In genomic region chr7:25711165-25711564, GRCm38 (mm10) we compare ENCODE assay signal across 1 mouse cellular context.
TF ChIP-seq lines count a peak whose summit lies in the region.

No protein-coding gene starts in this region.

TF ChIP-seq in CH12.LX, 34 proteins besides CTCF, POLR2A, EP300 and RAD21:
- TF ChIP-seq MAX (IDR thresholded peaks at IDR 0.05; ENCODE audit: low read length) (0 out of 2 replicates have a peak, but pooled peaks have one; percentile 13), ZMIZ1 (IDR thresholded peaks at IDR 0.05; ENCODE audit: low read depth, low read length) (no peak), TCF12 (IDR thresholded peaks at IDR 0.05; ENCODE audit: low read depth, low read length) (peak; percentile 46; the same call in 1 of the 2 replicates), CHD1 (IDR thresholded peaks at IDR 0.05; ENCODE audit: low read depth, low read length) (no peak), TBP (conservative IDR thresholded peaks at IDR 0.05; ENCODE audit: low read depth, low read length) (no peak), PAX5 (IDR thresholded peaks at IDR 0.05; ENCODE audit: low read length) (no peak), NELFE (IDR thresholded peaks at IDR 0.05; ENCODE audit: low read depth, low read length) (no peak), ETS1 (conservative IDR thresholded peaks at IDR 0.05; ENCODE audit: low read depth, low read length) (peak; percentile 49)
